Mouse (Mus musculus): Measurements from ENCODE around the gene Prkar2a. TPM values are rescaled to one million over a fixed set of nuclear protein-coding genes. Genes with fewer than 3 reads are reported as not detected.

Gene Prkar2a
- polyA plus RNA-seq, 1 experiment: 21.5 TPM

GRCm38 (mm10) chr9:108761561-108761960 is 72.4 kb downstream of the Prkar2a start:
- no peak overlapping the region for H3K4me3 ChIP-seq
- H3K79me2 ChIP-seq (ENCODE audit: control insufficient read depth, insufficient read depth): no peaks in the 10 kb centered on the region
- no peak overlapping the region for H3ac ChIP-seq (ENCODE audit: control insufficient read depth, insufficient read length)
- TF ChIP-seq E2F4 (IDR thresholded peaks at IDR 0.05; ENCODE audit: insufficient read depth) (no peak), CEBPB (IDR thresholded peaks at IDR 0.05; ENCODE audit: insufficient read depth, poor library complexity, severe bottlenecking) (no peak), POLR2A (IDR thresholded peaks at IDR 0.05; ENCODE audit: insufficient read length, low read depth) (no peak), MYOD1 (IDR thresholded peaks at IDR 0.05; ENCODE audit: control insufficient read depth in 1 of 3, insufficient read length in 2 of 3, low read depth in 2 of 3) (no peak), MYOG (IDR thresholded peaks at IDR 0.05; ENCODE audit: control insufficient read depth in 1 of 3, insufficient read depth in 1 of 3, insufficient read length in 2 of 3, low read depth in 2 of 3) (no peak), SRF (IDR thresholded peaks at IDR 0.05; ENCODE audit: control insufficient read depth, insufficient read length, low read depth) (no peak), REST (IDR thresholded peaks at IDR 0.05; ENCODE audit: insufficient read depth, insufficient read length) (no peak), POLR2AphosphoS2 (IDR thresholded peaks at IDR 0.05; ENCODE audit: insufficient read length, low read depth) (no peak)
- H3K36me3 ChIP-seq (ENCODE audit: control insufficient read depth, insufficient read depth): no peaks in the 10 kb centered on the region
- H3K4me2 ChIP-seq (ENCODE audit: low read depth): no peak overlapping the region
- no peaks in the 10 kb centered on the region for H3K27me3 ChIP-seq (ENCODE audit: control insufficient read depth, insufficient read depth, insufficient read length)

- no peaks in the 10 kb centered on the region for H3K36me3 ChIP-seq (ENCODE audit: control insufficient read depth, insufficient read depth)
- TF ChIP-seq MAX (IDR thresholded peaks at IDR 0.05; ENCODE audit: low read depth) (no peak), E2F4 (IDR thresholded peaks at IDR 0.05; ENCODE audit: insufficient read depth) (no peak), TCF12 (IDR thresholded peaks at IDR 0.05; ENCODE audit: insufficient read depth, poor library complexity, severe bottlenecking) (no peak), POLR2AphosphoS2 (IDR thresholded peaks at IDR 0.05; ENCODE audit: insufficient read length, low read depth) (no peak), SRF (IDR thresholded peaks at IDR 0.05; ENCODE audit: control insufficient read depth, insufficient read length, low read depth) (no peak), USF1 (IDR thresholded peaks at IDR 0.05; ENCODE audit: low read depth) (no peak), CEBPB (IDR thresholded peaks at IDR 0.05; ENCODE audit: insufficient read depth, poor library complexity, severe bottlenecking) (no peak), REST (IDR thresholded peaks at IDR 0.05; ENCODE audit: insufficient read depth, insufficient read length) (no peak), TCF3 (IDR thresholded peaks at IDR 0.05; ENCODE audit: insufficient read length, low read depth) (no peak), MYOD1 (IDR thresholded peaks at IDR 0.05; ENCODE audit: control insufficient read depth in 1 of 3, insufficient read length in 2 of 3, low read depth in 2 of 3) (no peak), MYOG (IDR thresholded peaks at IDR 0.05; ENCODE audit: control insufficient read depth in 1 of 3, insufficient read depth in 1 of 3, insufficient read length in 2 of 3, low read depth in 2 of 3) (no peak)
- H3K27me3 ChIP-seq (ENCODE audit: control insufficient read depth, insufficient read depth, insufficient read length): no peaks in the 10 kb centered on the region
- H3K4me2 ChIP-seq (ENCODE audit: low read depth): no peak overlapping the region
- no peak overlapping the region for H3K4me3 ChIP-seq
- H3K79me2 ChIP-seq (ENCODE audit: control insufficient read depth, insufficient read depth): no peaks in the 10 kb centered on the region
- H3ac ChIP-seq (ENCODE audit: control insufficient read depth, insufficient read length): no peak overlapping the region
These were observed 75.9 kb downstream of the Prkar2a start for GRCm38 (mm10) chr9:108764971-108765370.

GRCm38 (mm10) chr9:108776614-108777013 is 87.5 kb downstream of the Prkar2a start:
- H3K36me3 ChIP-seq (ENCODE audit: control insufficient read depth, insufficient read depth): no peaks in the 10 kb centered on the region
- H3K4me2 ChIP-seq (ENCODE audit: low read depth): no peak overlapping the region
- H3K4me3 ChIP-seq: no peak overlapping the region
- H3ac ChIP-seq (ENCODE audit: control insufficient read depth, insufficient read length): no peak overlapping the region
- TF ChIP-seq REST (IDR thresholded peaks at IDR 0.05; ENCODE audit: insufficient read depth, insufficient read length) (no peak), E2F4 (IDR thresholded peaks at IDR 0.05; ENCODE audit: insufficient read depth) (no peak), POLR2AphosphoS2 (IDR thresholded peaks at IDR 0.05; ENCODE audit: insufficient read length, low read depth) (no peak), TCF3 (IDR thresholded peaks at IDR 0.05; ENCODE audit: insufficient read length, low read depth) (no peak), TCF12 (IDR thresholded peaks at IDR 0.05; ENCODE audit: insufficient read depth, poor library complexity, severe bottlenecking) (no peak), CEBPB (IDR thresholded peaks at IDR 0.05; ENCODE audit: insufficient read depth, poor library complexity, severe bottlenecking) (no peak), MYOG (IDR thresholded peaks at IDR 0.05; ENCODE audit: control insufficient read depth in 1 of 3, insufficient read depth in 1 of 3, insufficient read length in 2 of 3, low read depth in 2 of 3) (peak in 1 of 3 experiments; percentile 35), USF1 (IDR thresholded peaks at IDR 0.05; ENCODE audit: low read depth) (no peak), MYOD1 (IDR thresholded peaks at IDR 0.05; ENCODE audit: control insufficient read depth in 1 of 3, insufficient read length in 2 of 3, low read depth in 2 of 3) (peak in 1 of 3 experiments; percentile 36), POLR2A (IDR thresholded peaks at IDR 0.05; ENCODE audit: insufficient read length, low read depth) (no peak)
- no peaks in the 10 kb centered on the region for H3K27me3 ChIP-seq (ENCODE audit: control insufficient read depth, insufficient read depth, insufficient read length)
- H3K79me2 ChIP-seq (ENCODE audit: control insufficient read depth, insufficient read depth): no peaks in the 10 kb centered on the region

GRCm38 (mm10) chr9:108777276-108777675 is 88.2 kb downstream of the Prkar2a start:
- H3K4me2 ChIP-seq (ENCODE audit: low read depth): no peak overlapping the region
- H3K36me3 ChIP-seq (ENCODE audit: control insufficient read depth, insufficient read depth): no peaks in the 10 kb centered on the region
- H3ac ChIP-seq (ENCODE audit: control insufficient read depth, insufficient read length): no peak overlapping the region
- no peaks in the 10 kb centered on the region for H3K27me3 ChIP-seq (ENCODE audit: control insufficient read depth, insufficient read depth, insufficient read length)
- no peaks in the 10 kb centered on the region for H3K79me2 ChIP-seq (ENCODE audit: control insufficient read depth, insufficient read depth)
- no peak overlapping the region for H3K4me3 ChIP-seq
- TF ChIP-seq SRF (IDR thresholded peaks at IDR 0.05; ENCODE audit: control insufficient read depth, insufficient read length, low read depth): no peak
- TF ChIP-seq MAX (IDR thresholded peaks at IDR 0.05; ENCODE audit: low read depth): no peak
- TF ChIP-seq MYOG (IDR thresholded peaks at IDR 0.05; ENCODE audit: control insufficient read depth in 1 of 3, insufficient read depth in 1 of 3, insufficient read length in 2 of 3, low read depth in 2 of 3): no peak
- TF ChIP-seq MYOD1 (IDR thresholded peaks at IDR 0.05; ENCODE audit: control insufficient read depth in 1 of 3, insufficient read length in 2 of 3, low read depth in 2 of 3): no peak
- TF ChIP-seq POLR2AphosphoS2 (IDR thresholded peaks at IDR 0.05; ENCODE audit: insufficient read length, low read depth): no peak
- no peak for TF ChIP-seq USF1 (IDR thresholded peaks at IDR 0.05; ENCODE audit: low read depth)
- TF ChIP-seq CEBPB (IDR thresholded peaks at IDR 0.05; ENCODE audit: insufficient read depth, poor library complexity, severe bottlenecking): no peak
- TF ChIP-seq E2F4 (IDR thresholded peaks at IDR 0.05; ENCODE audit: insufficient read depth): no peak
- TF ChIP-seq REST (IDR thresholded peaks at IDR 0.05; ENCODE audit: insufficient read depth, insufficient read length): no peak
- TF ChIP-seq TCF3 (IDR thresholded peaks at IDR 0.05; ENCODE audit: insufficient read length, low read depth): no peak
- no peak for TF ChIP-seq TCF12 (IDR thresholded peaks at IDR 0.05; ENCODE audit: insufficient read depth, poor library complexity, severe bottlenecking)
- no peak for TF ChIP-seq POLR2A (IDR thresholded peaks at IDR 0.05; ENCODE audit: insufficient read length, low read depth)
